Mouse (Mus musculus): ENCODE results near the gene Lrrc36.

DNA sequence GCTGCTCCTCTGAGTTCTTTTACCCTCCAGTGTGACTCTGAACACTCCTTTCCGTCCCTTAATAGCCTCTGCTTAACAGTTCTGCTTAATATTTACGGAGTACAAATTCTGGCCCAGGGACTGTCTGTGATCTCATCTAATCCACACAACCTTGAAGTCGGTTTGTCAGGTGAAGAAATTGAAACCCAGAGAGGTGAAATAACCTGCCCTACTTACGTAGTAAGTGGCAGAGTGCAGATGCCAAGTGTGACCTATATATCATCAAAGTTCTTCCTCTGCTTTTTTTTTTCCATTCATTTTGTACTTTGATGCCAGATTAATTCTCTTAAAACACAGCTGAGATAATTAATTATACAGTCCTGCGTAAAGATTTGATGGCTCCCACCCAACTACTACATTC lies 20.8 kb downstream of the Lrrc36 start:
- TF ChIP-seq CTCF (IDR thresholded peaks at IDR 0.05; ENCODE audit: low read depth): no peak
- no peak for TF ChIP-seq EP300 (IDR thresholded peaks at IDR 0.05; ENCODE audit: low read depth)

Measured in heart, postnatal 0 days (tissue).